Mouse (Mus musculus) testis, adult 2 months (tissue): ENCODE measurements around the gene Adprh.

ENCODE experiments used
- CTCF ChIP-seq: fragments of 200-500 bp; IDR thresholded peaks from 2 replicates; pipeline ENCODE4 v1.5.1; 2012; ENCODE audit warnings: low read depth, mild to moderate bottlenecking, inconsistent platforms, low read length, moderate library complexity; ENCODE audit not compliant: control insufficient read depth, insufficient read depth, insufficient replicate concordance
- POLR2A ChIP-seq: fragments of 200-500 bp; IDR thresholded peaks from 2 replicates; pipeline ENCODE4 v1.6.1; 2012; ENCODE audit warnings: low read depth, mild to moderate bottlenecking, inconsistent platforms, low read length, moderate library complexity; ENCODE audit not compliant: control insufficient read depth

- TF ChIP-seq POLR2A (no peak), CTCF (no peak)
These were observed 675 bp upstream of the Adprh start for GRCm38 (mm10) chr16:38453203-38453553.
